Mouse (Mus musculus) limb, embryonic 14.5 days (tissue): ENCODE measurements around the gene Ube2h. TPM values are rescaled to one million over a fixed set of nuclear protein-coding genes. Genes with fewer than 3 reads are reported as not detected.

ENCODE experiments used
- ATAC-seq: fragments of 200-750 bp; cut with Nextera tagmentation; 2 replicates; pipeline ENCODE4 v1.8.0; 2017; ENCODE audit warnings: low read depth, moderate number of reproducible peaks, moderate TSS enrichment; ENCODE audit not compliant: low FRiP score
- DNase-seq: peaks from one replicate; pipeline ENCODE4 v3.0.0-alpha.2; 2015; ENCODE audit warnings: low spot score
- H3K27ac ChIP-seq: fragments of 300-500 bp; sonication (generic); replicated peaks from 2 replicates; pipeline ENCODE4 v1.5.1; 2014; ENCODE audit warnings: low read depth, mild to moderate bottlenecking, low read length, moderate library complexity, mixed read lengths
- H3K27me3 ChIP-seq: fragments of 300-500 bp; sonication (generic); 2 replicates; pipeline ENCODE4 v1.6.1; 2014; ENCODE audit warnings: low read length, mixed read lengths; ENCODE audit not compliant: control insufficient read depth, insufficient read depth
- H3K36me3 ChIP-seq: fragments of 300-500 bp; sonication (generic); 2 replicates; pipeline ENCODE4 v1.6.1; 2014; ENCODE audit warnings: mild to moderate bottlenecking, low read length, moderate library complexity, mixed read lengths; ENCODE audit not compliant: control insufficient read depth, insufficient read depth
- H3K4me1 ChIP-seq: fragments of 300-500 bp; sonication (generic); 2 replicates; pipeline ENCODE4 v1.6.1; 2014; ENCODE audit warnings: antibody characterized with exemption, low read length, mixed read lengths; ENCODE audit not compliant: control insufficient read depth, insufficient read depth
- H3K4me2 ChIP-seq: fragments of 300-500 bp; sonication (generic); replicated peaks from 2 replicates; pipeline ENCODE4 v1.6.1; 2014; ENCODE audit warnings: low read depth, mild to moderate bottlenecking, low read length, moderate library complexity; ENCODE audit not compliant: severe bottlenecking
- H3K4me3 ChIP-seq: fragments of 300-500 bp; sonication (generic); replicated peaks from 2 replicates; pipeline ENCODE4 v1.5.1; 2014; ENCODE audit warnings: low read length
- H3K9ac ChIP-seq: fragments of 300-500 bp; sonication (generic); 2 replicates; pipeline ENCODE4 v1.6.1; 2014; ENCODE audit warnings: mild to moderate bottlenecking, low read depth, low read length, moderate library complexity; ENCODE audit not compliant: severe bottlenecking
- H3K9me3 ChIP-seq: fragments of 300-500 bp; sonication (generic); 2 replicates; pipeline ENCODE4 v1.6.1; 2016; ENCODE audit warnings: low read length; ENCODE audit not compliant: control insufficient read depth
- POLR2A ChIP-seq: fragments of 200-500 bp; IDR thresholded peaks from 2 replicates; pipeline ENCODE4 v1.8.0; 2012; ENCODE audit warnings: inconsistent platforms, mild to moderate bottlenecking, moderate library complexity, borderline replicate concordance; ENCODE audit not compliant: insufficient read depth, insufficient read length; ENCODE audit errors: extremely low read depth
- WGBS: fragments of 180-500 bp; shearing (Covaris S2); extraction: QIAGEN DNeasy Blood & Tissue Kit; methylation state at CpG from one replicate; pipeline ENCODE4 v1.1.7; 2014; 5-methylcytosine and 5-hydroxymethylcytosine counted together
- polyA plus RNA-seq, 2 experiments: library from polyadenylated mRNA; depleted of rRNA in 1 of 2; stranded (reverse) in 1 of 2; unstranded in 1 of 2; fragments of >200 nt; fragmentation: Nextera tagmentation in 1 of 2; extraction: Ambion mirVana in 1 of 2; gene quantifications; 2 replicates each; pipeline versions ENCODE4 v1.2.1 to v1.2.3; 2012 to 2014

The Ube2h gene
- polyA plus RNA-seq, 2 experiments: 43.0 to 50.1 TPM

DNA sequence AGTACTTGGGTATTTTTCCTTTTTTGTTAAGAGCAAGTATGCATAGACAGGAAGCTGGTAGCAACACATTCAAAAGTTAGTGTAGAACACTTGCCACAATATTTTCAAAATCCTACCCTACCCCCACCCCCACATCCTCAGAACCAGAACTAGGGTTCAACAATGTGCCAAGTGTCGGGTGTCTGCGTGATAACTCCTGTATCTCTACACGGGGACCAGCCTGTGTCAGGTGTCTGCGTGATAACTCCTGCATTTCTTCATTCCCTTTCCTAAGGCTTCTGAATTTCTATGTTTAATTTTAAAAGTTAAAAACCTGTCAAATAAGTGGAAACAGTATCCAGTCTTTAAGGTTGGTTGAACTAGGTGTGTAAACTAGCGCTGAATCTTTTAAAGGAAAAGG, 58.4 kb downstream of the Ube2h start:
- Histone ChIP-seq H3K36me3 (peaks cover 15% of the 10 kb centered on the region), H3K27me3 (no peaks in the 10 kb centered on the region), H3K27ac (no peak overlapping the region), H3K4me3 (no peak overlapping the region), H3K4me1 (no peaks in the 10 kb centered on the region), H3K4me2 (no peak overlapping the region), H3K9ac (no peak overlapping the region), H3K9me3 (no peaks in the 10 kb centered on the region)
- WGBS: 89% methylated on average over 5 of the region's 5 CpGs
- ATAC-seq (no peak), DNase-seq (no peak)
- TF ChIP-seq POLR2A: no peak

DNA sequence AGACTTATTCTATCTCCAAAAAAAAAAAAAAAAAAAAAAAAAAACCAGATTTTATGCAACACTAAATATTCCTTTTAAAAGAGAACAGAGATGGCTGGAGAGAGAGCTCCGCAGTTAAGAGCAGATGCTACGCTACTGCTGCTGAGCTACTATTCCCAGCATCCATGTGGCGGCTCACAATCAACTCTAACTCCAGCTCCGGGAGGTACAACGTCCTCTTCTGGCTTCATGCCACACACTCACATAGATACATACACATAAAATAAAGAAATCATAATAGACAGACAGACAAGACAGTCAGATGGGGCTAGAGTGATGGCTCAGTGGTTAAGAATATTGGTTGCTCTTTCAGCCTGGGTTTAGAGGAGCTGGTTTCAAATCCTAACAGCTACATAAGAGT, 58.9 kb downstream of the Ube2h start:
- Histone ChIP-seq H3K36me3 (peaks cover 20% of the 10 kb centered on the region), H3K4me3 (no peak overlapping the region), H3K9me3 (no peaks in the 10 kb centered on the region), H3K4me1 (no peaks in the 10 kb centered on the region), H3K4me2 (no peak overlapping the region), H3K27me3 (no peaks in the 10 kb centered on the region), H3K9ac (no peak overlapping the region), H3K27ac (no peak overlapping the region)
- no peak for ATAC-seq
- DNase-seq: no peak
- TF ChIP-seq POLR2A: no peak
- WGBS: 97% methylated on average over 5 of the region's 5 CpGs

DNA sequence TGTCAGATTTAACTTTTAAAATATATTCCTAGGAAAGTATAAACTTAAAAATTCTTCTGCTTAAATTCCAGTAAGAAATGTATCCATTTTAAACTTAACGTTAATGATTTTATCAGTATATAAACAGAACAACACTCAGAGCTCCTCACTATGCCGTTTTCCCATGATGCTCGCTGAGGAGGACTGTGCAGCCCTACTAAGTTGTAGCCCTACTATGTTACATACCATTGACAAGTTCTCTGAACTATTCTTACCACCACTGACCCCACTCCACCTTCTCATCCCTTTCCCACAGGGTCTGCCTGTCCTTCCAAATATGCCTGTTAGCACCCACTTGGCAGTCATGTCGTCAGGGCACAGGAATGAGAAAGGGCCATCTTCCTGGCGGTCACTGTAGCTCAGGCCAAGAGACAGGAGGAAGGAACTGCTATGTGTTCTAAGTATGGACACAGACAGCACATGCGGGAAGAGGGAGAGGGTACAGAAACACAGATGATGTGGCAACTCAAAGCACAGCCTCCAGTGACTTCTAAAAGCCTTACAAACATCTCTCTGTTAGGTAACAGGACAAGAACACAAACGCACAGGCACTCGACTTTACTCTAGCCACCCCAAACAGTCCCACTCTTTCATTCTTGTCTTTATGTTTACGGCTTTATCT, 60.9 kb downstream of the Ube2h start:
- Histone ChIP-seq H3K4me2 (no peak overlapping the region), H3K4me3 (no peak overlapping the region), H3K27ac (no peak overlapping the region), H3K9me3 (no peaks in the 10 kb centered on the region), H3K27me3 (no peaks in the 10 kb centered on the region), H3K9ac (no peak overlapping the region), H3K36me3 (peaks cover 29% of the 10 kb centered on the region), H3K4me1 (no peaks in the 10 kb centered on the region)
- whole genome bisulfite sequencing: 90% methylated on average over 9 of the region's 9 CpGs
- TF ChIP-seq POLR2A: no peak
- no peak for ATAC-seq
- DNase-seq: no peak

DNA sequence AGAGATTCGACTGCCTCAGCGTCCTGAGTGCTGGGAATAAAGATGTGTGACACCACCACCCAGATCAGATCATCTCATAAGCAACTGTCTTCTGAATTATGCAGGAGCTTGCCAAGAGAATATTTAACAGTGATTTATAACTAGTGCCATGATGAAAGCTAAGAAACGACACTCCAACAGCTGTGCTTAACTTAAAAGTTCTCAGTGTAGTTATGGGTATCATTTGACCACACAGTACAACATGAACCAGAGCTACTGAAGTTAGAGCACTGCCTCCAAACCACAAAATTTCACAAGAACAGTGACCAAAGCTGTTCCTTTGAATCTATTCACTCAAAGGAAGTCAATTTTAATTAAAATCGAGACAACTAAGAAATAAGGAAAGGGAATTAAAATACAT, 61.4 kb downstream of the Ube2h start:
- no peak for TF ChIP-seq POLR2A
- ATAC-seq (no peak), DNase-seq (no peak)
- Histone ChIP-seq H3K4me2 (no peak overlapping the region), H3K27me3 (no peaks in the 10 kb centered on the region), H3K9me3 (no peaks in the 10 kb centered on the region), H3K4me3 (no peak overlapping the region), H3K4me1 (no peaks in the 10 kb centered on the region), H3K27ac (no peak overlapping the region), H3K36me3 (peaks cover 29% of the 10 kb centered on the region), H3K9ac (no peak overlapping the region)
- WGBS: 81% methylated on average over 4 of the region's 4 CpGs

DNA sequence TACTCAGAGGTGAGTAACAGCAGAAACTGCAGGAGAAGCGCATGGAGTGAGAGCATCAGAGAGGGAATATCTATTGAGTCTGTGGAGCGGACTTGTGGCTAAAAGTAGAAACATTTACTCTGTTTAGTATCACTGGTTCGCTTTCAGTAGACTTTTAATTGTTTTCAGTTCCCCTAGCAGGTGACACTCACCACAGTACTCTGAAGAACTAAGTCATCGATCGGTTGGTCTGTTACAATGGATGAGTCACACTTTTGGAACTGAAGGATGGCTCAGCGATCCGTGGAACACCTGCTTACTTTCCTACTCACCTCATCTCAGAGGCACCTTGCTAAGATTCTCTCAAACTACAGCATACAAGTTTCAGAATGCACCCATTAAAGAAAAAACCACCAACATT, 64.2 kb downstream of the Ube2h start:
- H3K4me1 ChIP-seq: no peaks in the 10 kb centered on the region
- no peak for TF ChIP-seq POLR2A
- no peaks in the 10 kb centered on the region for H3K27me3 ChIP-seq
- 91% methylated on average over 7 of the region's 7 CpGs for WGBS
- no peak overlapping the region for H3K4me2 ChIP-seq
- no peak overlapping the region for H3K27ac ChIP-seq
- no peak overlapping the region for H3K9ac ChIP-seq
- peaks cover 27% of the 10 kb centered on the region for H3K36me3 ChIP-seq
- DNase-seq: no peak
- no peaks in the 10 kb centered on the region for H3K9me3 ChIP-seq
- no peak overlapping the region for H3K4me3 ChIP-seq
- ATAC-seq: no peak
